Mouse (Mus musculus): ENCODE data around the gene Gnpda2. TPM values are rescaled to one million over a fixed set of nuclear protein-coding genes. Genes with fewer than 3 reads are reported as not detected.

The Gnpda2 gene
- total RNA-seq (2022): 10 to 100 TPM; 15.3 to 20.7 (median 19.0) TPM

DNA sequence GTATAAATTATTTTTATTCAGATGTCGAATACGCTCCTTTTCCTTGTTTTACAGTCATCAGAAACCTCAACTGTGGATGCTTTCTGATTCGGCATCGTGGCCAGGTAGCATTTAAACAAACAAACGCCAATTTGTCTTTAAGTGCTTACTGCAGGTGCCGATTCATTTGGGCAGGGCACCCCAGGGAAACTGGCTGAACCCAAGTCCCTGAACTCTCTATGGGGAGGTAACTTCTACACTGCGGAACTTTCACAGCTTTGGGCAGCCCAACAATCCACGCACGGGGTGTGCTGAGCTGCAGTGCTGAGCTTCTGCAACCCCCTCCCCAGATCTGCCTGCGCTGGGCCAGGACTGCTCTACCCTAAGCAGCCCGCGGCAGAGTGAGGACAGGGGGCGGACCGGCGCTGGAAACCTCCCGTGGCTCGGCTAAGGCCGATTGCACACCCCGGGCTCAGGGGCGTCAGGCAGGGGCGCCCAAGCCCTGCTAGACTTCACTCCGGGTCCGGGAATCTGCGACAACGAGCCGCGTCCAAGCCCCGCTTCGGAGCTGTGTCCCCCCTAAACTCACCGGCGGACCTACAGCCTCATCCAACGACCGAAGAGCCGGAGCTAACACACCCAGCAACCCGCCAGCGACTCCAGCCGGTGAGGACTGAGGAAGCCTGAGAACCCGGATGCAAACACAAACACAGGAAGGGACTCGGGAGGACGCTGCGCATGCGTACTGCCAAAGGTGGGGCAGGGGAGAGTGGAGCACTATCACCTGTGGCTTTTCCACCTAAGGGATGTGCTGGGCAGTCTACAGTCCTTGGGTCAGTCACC lies at the start of gene Gnpda2:
Gene Gnpda2 (minus strand): TSS at position 701 of the 822 bp plus-strand sequence.
- DNase-seq (ENCODE audit: low spot score in 2 of 2): peak; percentile 76 to 84

DNA sequence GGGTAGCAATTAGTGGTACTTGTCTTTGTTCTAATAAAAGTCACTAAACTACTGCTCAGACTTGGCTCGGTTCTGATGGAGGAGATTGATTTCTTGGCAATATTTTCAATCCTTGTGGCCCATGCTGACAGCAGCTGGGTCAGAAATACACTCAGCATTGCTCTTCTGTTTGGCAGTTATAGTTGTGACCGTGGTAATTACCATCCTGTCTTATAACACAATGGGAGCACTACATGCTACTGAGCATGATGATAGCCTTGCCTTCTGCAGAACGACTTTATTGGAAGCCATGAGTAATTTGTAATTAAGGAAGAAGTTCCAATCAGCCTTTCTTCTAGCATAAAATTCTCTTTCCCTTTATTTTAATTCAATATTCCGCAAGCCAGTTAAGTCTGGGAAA lies 42.6 kb upstream of the Gnpda2 start:
- DNase-seq (ENCODE audit: low spot score in 2 of 2): no peak

DNA sequence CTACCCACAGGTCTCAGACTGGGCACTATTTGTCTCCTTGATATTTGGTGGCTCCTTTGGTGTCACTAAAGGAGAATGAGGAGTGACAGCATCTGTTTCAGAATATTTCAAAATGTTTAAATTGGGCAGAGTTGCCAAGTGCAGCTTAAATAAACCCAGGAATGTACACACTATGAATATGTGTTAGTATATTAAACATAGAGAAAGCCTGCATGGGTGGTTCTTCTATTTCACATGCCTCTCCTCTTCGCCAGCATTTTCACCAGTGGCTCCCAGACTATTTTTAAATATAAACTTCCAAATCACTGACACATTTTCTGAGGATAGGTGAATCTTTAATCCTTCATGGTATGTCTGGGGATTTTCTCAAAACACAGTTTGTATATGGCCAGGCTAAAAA lies 28.8 kb upstream of the Gnpda2 start:
- no peak for DNase-seq (ENCODE audit: low spot score in 2 of 2)

DNA sequence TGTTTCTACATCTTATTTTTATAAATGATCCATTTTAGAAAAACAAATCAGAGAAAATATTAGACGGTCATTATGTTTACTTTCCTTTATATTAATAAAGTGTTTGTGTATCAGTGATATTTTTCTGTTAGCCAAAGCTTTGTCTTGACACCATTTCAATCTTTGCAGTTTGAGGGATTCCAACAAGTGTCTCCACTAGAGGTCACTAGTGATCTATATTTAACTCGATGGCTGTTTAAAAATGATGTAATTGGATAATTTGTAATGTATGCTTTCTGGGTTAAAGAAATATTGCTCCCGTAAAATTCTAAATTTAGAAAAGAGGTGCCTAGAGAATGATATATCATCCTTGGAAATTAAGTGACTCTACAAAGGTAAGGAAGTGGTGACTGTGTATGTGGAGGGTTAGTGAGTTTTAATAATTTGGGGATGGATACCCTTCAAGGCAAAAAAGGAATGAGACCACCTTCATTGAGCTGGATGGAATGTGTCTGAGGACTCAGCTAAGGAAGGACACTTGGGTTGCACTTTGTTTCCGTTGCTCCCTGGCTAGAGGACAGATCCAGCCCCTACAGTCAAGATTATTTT lies 21.2 kb upstream of the Gnpda2 start:
- no peak for DNase-seq (ENCODE audit: low spot score in 2 of 2)

DNA sequence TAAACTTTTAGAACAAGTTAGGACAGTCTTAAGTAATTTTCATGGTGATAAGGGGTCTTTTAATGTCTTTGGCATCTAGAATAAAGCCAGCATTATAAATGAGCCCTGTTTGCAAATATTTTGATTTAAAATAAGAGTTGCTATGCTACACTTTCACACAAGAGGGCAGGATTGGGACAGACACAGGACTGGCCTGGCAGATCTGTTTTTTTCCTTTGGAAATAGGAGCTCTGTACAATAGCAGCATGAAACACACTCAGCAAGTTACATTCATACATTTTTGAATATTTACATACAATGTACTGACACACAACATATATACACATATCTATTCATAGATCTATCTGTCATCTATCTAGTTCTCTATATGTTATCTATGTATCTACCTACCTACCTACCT lies 8.9 kb upstream of the Gnpda2 start:
- DNase-seq (ENCODE audit: low spot score in 2 of 2): no peak

DNA sequence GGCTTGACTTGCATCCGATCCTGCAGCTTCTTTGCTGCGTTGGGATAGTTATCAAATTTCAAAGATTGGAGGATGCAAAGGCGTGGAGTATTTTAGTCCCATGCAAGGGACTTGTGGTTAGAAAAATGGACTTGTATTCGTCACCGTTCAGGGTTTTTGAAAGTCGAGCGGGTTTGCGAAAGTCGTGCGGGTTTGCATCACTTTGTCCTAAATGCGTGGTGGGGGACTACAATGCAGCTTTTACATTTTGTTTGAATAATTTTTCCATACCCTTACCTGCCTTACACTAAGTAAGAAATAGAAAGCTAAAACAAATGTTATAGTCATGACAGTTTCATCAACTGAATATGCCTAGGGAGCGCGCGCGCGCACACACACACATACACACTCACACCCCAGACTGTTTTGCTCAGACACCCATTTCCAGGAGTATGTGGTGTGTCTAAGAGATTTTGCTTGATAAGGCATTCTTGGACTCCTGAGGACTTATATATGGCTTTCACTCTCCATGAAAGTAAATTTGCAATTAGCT lies 34.7 kb downstream of the Gnpda2 start:
- DNase-seq (ENCODE audit: low spot score in 2 of 2): no peak

DNA sequence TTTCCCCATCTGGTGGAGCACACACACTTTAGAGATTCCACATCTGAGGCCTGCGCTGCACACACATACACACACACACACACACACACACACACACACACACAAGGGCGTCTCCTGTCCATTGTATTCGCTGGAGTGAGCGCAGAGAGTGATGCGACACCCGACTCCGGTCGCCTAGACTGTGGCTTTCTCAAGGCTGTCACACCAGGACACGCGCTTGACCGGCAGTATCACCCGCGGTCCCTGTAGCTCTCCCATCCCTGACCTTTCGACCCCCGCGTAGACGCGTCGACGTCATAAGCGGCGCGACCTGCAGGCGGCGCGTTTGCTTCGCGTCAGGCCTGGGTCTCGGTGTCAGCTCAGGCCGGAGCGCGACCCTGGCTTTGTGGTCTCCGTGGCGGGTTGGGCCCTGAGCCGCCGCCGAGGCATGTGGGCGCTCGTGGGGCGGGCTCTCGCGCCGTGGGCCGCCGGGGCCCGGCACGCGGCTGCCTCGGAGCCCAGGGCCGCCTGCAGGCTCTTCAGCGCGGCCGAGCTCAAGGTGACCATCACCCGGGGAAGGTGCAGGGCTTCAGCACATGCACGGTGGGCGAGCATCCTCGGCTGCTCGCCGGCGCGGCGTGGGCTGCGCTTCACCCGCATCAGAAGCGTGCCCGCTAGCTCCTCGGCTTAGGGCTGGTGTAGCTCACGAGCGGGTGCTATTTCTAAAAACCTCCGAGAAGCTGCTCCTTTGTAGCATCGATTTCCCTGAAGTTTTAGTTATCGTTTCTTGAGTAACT lies 35.3 kb downstream of the Gnpda2 start, which contains the start of gene Guf1:
Gene Guf1 (plus strand): TSS at position 296 of the 776 bp plus-strand sequence.
- peak; percentile 92 to 99 for DNase-seq (ENCODE audit: low spot score in 2 of 2)

DNA sequence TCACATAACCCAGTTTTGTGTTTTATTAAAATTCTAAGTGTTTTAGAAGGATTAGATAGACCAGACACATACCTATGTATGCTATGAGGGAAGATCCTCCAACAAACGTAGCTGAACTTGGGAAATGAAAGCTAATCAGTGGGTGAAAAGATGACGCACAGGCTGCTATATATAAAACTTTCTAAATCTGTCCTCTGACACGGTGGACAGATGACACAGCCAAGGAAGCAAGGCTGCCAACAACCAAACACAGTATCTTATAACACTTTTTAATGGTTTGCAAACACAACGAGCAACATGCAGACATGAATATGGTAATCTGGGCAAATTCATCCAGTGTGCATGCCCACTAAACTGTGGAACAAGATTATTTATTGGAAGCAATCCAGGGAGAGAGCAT lies 49.7 kb downstream of the Gnpda2 start, which contains the start of gene Yipf7:
Gene Yipf7 (minus strand): TSS at position 160 of the 400 bp plus-strand sequence.
- DNase-seq (ENCODE audit: low spot score in 2 of 2): no peak

DNA sequence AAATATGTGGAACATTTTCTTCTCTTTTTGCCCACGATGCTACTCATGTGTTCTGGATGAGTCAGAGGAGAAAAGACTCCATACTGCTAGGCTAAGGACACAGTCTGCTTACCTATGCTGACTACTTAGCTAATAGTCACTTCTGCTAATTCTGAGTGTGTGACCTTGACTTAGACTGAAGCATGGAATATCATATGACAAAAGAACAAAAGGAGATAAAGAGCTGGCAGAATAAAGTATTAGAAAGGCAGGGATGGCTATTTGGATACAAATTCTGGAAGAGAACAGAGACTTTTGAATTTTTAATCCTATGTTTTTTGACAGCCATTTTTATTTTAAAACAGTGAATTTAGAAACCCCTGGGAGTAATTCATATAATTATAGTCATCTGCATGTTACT lies 50.5 kb downstream of the Gnpda2 start:
- no peak for DNase-seq (ENCODE audit: low spot score in 2 of 2)

DNA sequence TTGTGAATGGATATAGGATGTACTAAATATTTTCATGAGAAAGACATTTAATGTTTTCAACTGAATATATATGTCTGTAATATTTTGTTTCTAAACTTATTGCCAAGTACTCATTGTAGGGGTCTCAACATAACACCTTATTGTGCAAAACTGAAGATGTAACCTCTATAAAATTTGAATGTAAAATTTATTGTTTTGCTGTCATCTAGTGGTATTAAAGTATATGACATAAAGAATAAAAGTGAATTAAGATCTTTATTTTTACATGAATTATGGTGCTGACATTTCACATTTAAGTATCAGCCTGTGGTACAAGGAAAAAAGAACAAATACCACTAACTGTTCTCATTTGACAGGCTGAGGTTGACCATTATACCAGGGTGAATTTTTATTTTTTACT lies 68.2 kb downstream of the Gnpda2 start:
- no peak for DNase-seq (ENCODE audit: low spot score in 2 of 2)

Other genes starting within 250 kb of the Gnpda2 start
- gene Yipf7, start 49.7 kb downstream of the Gnpda2 start, total RNA-seq (2022): under 1 TPM in 3 of 4 experiments, not detected in 1; 0.33 to 0.64 (median 0.50) TPM
- 10 to 100 TPM; 21.7 to 25.0 (median 23.1) TPM for gene Guf1, start 35.4 kb downstream of the Gnpda2 start, total RNA-seq (2022)